Mouse (Mus musculus): Measurements from ENCODE around the gene Ift46. TPM values are rescaled to one million over a fixed set of nuclear protein-coding genes. Genes with fewer than 3 reads are reported as not detected.
A peak's percentile ranks its signal among the peaks of the same experiment; 100 is the strongest.

Gene Ift46
- polyA plus RNA-seq (2012; rRNA removed), result 90.9 and 96.6 TPM in 2 replicates

- DNase-seq (ENCODE audit: extremely low spot score in 1 of 2, low spot score in 1 of 2), result peak; percentile 41 to 81
These were observed at the start of gene Ift46, which contains the start of gene Arcn1 for GRCm38 (mm10) chr9:44767101-44768028. Gene Ift46 (plus strand): TSS chr9:44767908. Gene Arcn1 (minus strand): TSS chr9:44767845.

GRCm38 (mm10) chr9:44718937-44719631, 48.6 kb upstream of the Ift46 start:
- no peak for DNase-seq (ENCODE audit: extremely low spot score in 1 of 2, low spot score in 1 of 2)

- no peak for DNase-seq (ENCODE audit: extremely low spot score in 1 of 2, low spot score in 1 of 2)
These were observed 47.9 kb upstream of the Ift46 start for GRCm38 (mm10) chr9:44719632-44720357.

- peak in 1 of 2 experiments; percentile 57 for DNase-seq (ENCODE audit: extremely low spot score in 1 of 2, low spot score in 1 of 2)
These were observed 47.2 kb upstream of the Ift46 start for GRCm38 (mm10) chr9:44720358-44721153.

- peak; percentile 69 to 85 for DNase-seq (ENCODE audit: extremely low spot score in 1 of 2, low spot score in 1 of 2)
These were observed 46.4 kb upstream of the Ift46 start for GRCm38 (mm10) chr9:44721154-44721876.

- no peak for DNase-seq (ENCODE audit: extremely low spot score in 1 of 2, low spot score in 1 of 2)
These were observed 45.9 kb upstream of the Ift46 start for GRCm38 (mm10) chr9:44721877-44722186.

- DNase-seq (ENCODE audit: extremely low spot score in 1 of 2, low spot score in 1 of 2), result no peak
These were observed 45.1 kb upstream of the Ift46 start for GRCm38 (mm10) chr9:44722575-44722974.

- no peak for DNase-seq (ENCODE audit: extremely low spot score in 1 of 2, low spot score in 1 of 2)
These were observed 44.7 kb upstream of the Ift46 start for GRCm38 (mm10) chr9:44723008-44723407.

GRCm38 (mm10) chr9:44723521-44724041, 44.1 kb upstream of the Ift46 start:
- no peak for DNase-seq (ENCODE audit: extremely low spot score in 1 of 2, low spot score in 1 of 2)

GRCm38 (mm10) chr9:44724223-44724622, 43.5 kb upstream of the Ift46 start:
- DNase-seq (ENCODE audit: extremely low spot score in 1 of 2, low spot score in 1 of 2), result peak; percentile 45 to 66

- DNase-seq (ENCODE audit: extremely low spot score in 1 of 2, low spot score in 1 of 2), result no peak
These were observed 43.0 kb upstream of the Ift46 start for GRCm38 (mm10) chr9:44724665-44725064.

- no peak for DNase-seq (ENCODE audit: extremely low spot score in 1 of 2, low spot score in 1 of 2)
These were observed 41.1 kb upstream of the Ift46 start for GRCm38 (mm10) chr9:44726431-44727146.

- DNase-seq (ENCODE audit: extremely low spot score in 1 of 2, low spot score in 1 of 2), result no peak
These were observed 40.3 kb upstream of the Ift46 start for GRCm38 (mm10) chr9:44727441-44727840.

- DNase-seq (ENCODE audit: extremely low spot score in 1 of 2, low spot score in 1 of 2), result no peak
These were observed 35.6 kb upstream of the Ift46 start for GRCm38 (mm10) chr9:44732130-44732549.

GRCm38 (mm10) chr9:44732921-44733530, 34.7 kb upstream of the Ift46 start:
- DNase-seq (ENCODE audit: extremely low spot score in 1 of 2, low spot score in 1 of 2), result no peak

- DNase-seq (ENCODE audit: extremely low spot score in 1 of 2, low spot score in 1 of 2), result peak in 1 of 2 experiments; percentile 60
These were observed 33.8 kb upstream of the Ift46 start for GRCm38 (mm10) chr9:44733671-44734523.
